Mouse (Mus musculus): ENCODE data around the gene 4933411K16Rik. TPM values are rescaled to one million over a fixed set of nuclear protein-coding genes. Genes with fewer than 3 reads are reported as not detected.

The 4933411K16Rik gene
- not detected in 2 replicates for polyA plus RNA-seq (2014; fragmentation: Nextera tagmentation; extraction: Ambion mirVana)

- ATAC-seq (replicated peaks; ENCODE audit: insufficient number of reproducible peaks, low FRiP score, low TSS enrichment): no peak
- Histone ChIP-seq H3K9ac (ENCODE audit: low read depth, low read length) (no peak within 1 kb of the TSS), H3K9me3 (replicated peaks; ENCODE audit: control insufficient read depth, low read length) (no peaks in the 10 kb centered on the region), H3K27ac (ENCODE audit: low read depth, low read length) (no peak within 1 kb of the TSS), H3K4me2 (no peak within 1 kb of the TSS), H3K36me3 (ENCODE audit: control insufficient read depth, insufficient read depth, low read length) (no peaks in the 10 kb centered on the region), H3K4me3 (ENCODE audit: low read depth, low read length) (no peak within 1 kb of the TSS), H3K4me1 (ENCODE audit: control insufficient read depth, insufficient read depth, low read length) (no peaks in the 10 kb centered on the region), H3K27me3 (ENCODE audit: control insufficient read depth, insufficient read depth, low read length) (no peaks in the 10 kb centered on the region)
- WGBS (ENCODE audit: insufficient replicate concordance): 59% methylated on average over 4 of the region's 4 CpGs
These were observed at the start of gene 4933411K16Rik for GRCm38 (mm10) chr19:42051948-42052347. TSS of gene 4933411K16Rik (plus strand) at chr19:42052248.

GRCm38 (mm10) chr19:42004258-42004657 lies 47.8 kb upstream of the 4933411K16Rik start:
- H3K4me1 ChIP-seq (ENCODE audit: control insufficient read depth, insufficient read depth, low read length): peaks cover 64% of the 10 kb centered on the region
- 34% methylated on average over 6 of the region's 6 CpGs for WGBS (ENCODE audit: insufficient replicate concordance)
- no peaks in the 10 kb centered on the region for H3K36me3 ChIP-seq (ENCODE audit: control insufficient read depth, insufficient read depth, low read length)

GRCm38 (mm10) chr19:42005616-42006015 lies 46.4 kb upstream of the 4933411K16Rik start:
- H3K4me3 ChIP-seq (ENCODE audit: low read depth, low read length): no peak overlapping the region
- no peaks in the 10 kb centered on the region for H3K27me3 ChIP-seq (ENCODE audit: control insufficient read depth, insufficient read depth, low read length)
- peaks cover 52% of the 10 kb centered on the region for H3K4me1 ChIP-seq (ENCODE audit: control insufficient read depth, insufficient read depth, low read length)
- H3K9ac ChIP-seq (ENCODE audit: low read depth, low read length): no peak overlapping the region
- H3K4me2 ChIP-seq: no peak overlapping the region
- 49% methylated on average over 3 of the region's 3 CpGs for WGBS (ENCODE audit: insufficient replicate concordance)
- no peak for ATAC-seq (replicated peaks; ENCODE audit: insufficient number of reproducible peaks, low FRiP score, low TSS enrichment)
- no peaks in the 10 kb centered on the region for H3K9me3 ChIP-seq (replicated peaks; ENCODE audit: control insufficient read depth, low read length)
- H3K36me3 ChIP-seq (ENCODE audit: control insufficient read depth, insufficient read depth, low read length): no peaks in the 10 kb centered on the region
- H3K27ac ChIP-seq (ENCODE audit: low read depth, low read length): no peak overlapping the region

More at GRCm38 (mm10) chr19:42004258-42004657, 47.8 kb upstream of the 4933411K16Rik start:
- Histone ChIP-seq H3K27ac (ENCODE audit: low read depth, low read length) (no peak overlapping the region), H3K4me2 (no peak overlapping the region), H3K27me3 (ENCODE audit: control insufficient read depth, insufficient read depth, low read length) (no peaks in the 10 kb centered on the region), H3K4me3 (ENCODE audit: low read depth, low read length) (no peak overlapping the region), H3K9ac (ENCODE audit: low read depth, low read length) (no peak overlapping the region), H3K9me3 (replicated peaks; ENCODE audit: control insufficient read depth, low read length) (no peaks in the 10 kb centered on the region)
- no peak for ATAC-seq (replicated peaks; ENCODE audit: insufficient number of reproducible peaks, low FRiP score, low TSS enrichment)

GRCm38 (mm10) chr19:42006568-42006967 lies 45.5 kb upstream of the 4933411K16Rik start:
- Histone ChIP-seq H3K4me2 (no peak overlapping the region), H3K27ac (ENCODE audit: low read depth, low read length) (no peak overlapping the region), H3K9ac (ENCODE audit: low read depth, low read length) (no peak overlapping the region), H3K9me3 (replicated peaks; ENCODE audit: control insufficient read depth, low read length) (no peaks in the 10 kb centered on the region), H3K4me1 (ENCODE audit: control insufficient read depth, insufficient read depth, low read length) (peaks cover 45% of the 10 kb centered on the region), H3K4me3 (ENCODE audit: low read depth, low read length) (no peak overlapping the region), H3K27me3 (ENCODE audit: control insufficient read depth, insufficient read depth, low read length) (no peaks in the 10 kb centered on the region), H3K36me3 (ENCODE audit: control insufficient read depth, insufficient read depth, low read length) (no peaks in the 10 kb centered on the region)
- ATAC-seq (replicated peaks; ENCODE audit: insufficient number of reproducible peaks, low FRiP score, low TSS enrichment): no peak
- WGBS (ENCODE audit: insufficient replicate concordance): 66% methylated on average over 8 of the region's 8 CpGs

- 47% methylated on average over 3 of the region's 3 CpGs for WGBS (ENCODE audit: insufficient replicate concordance)
- Histone ChIP-seq H3K4me2 (no peak overlapping the region), H3K27ac (ENCODE audit: low read depth, low read length) (peak overlapping the region; percentile 41; the same call in 1 of the 2 replicates), H3K9ac (ENCODE audit: low read depth, low read length) (no peak overlapping the region), H3K4me3 (ENCODE audit: low read depth, low read length) (no peak overlapping the region), H3K27me3 (ENCODE audit: control insufficient read depth, insufficient read depth, low read length) (no peaks in the 10 kb centered on the region), H3K4me1 (ENCODE audit: control insufficient read depth, insufficient read depth, low read length) (peaks cover 45% of the 10 kb centered on the region), H3K36me3 (ENCODE audit: control insufficient read depth, insufficient read depth, low read length) (no peaks in the 10 kb centered on the region), H3K9me3 (replicated peaks; ENCODE audit: control insufficient read depth, low read length) (no peaks in the 10 kb centered on the region)
- ATAC-seq (replicated peaks; ENCODE audit: insufficient number of reproducible peaks, low FRiP score, low TSS enrichment): no peak
These were observed 43.5 kb upstream of the 4933411K16Rik start for GRCm38 (mm10) chr19:42008586-42008985.

GRCm38 (mm10) chr19:42009067-42009466 lies 43.0 kb upstream of the 4933411K16Rik start:
- WGBS (ENCODE audit: insufficient replicate concordance): 64% methylated on average over 7 of the region's 7 CpGs
- Histone ChIP-seq H3K4me1 (ENCODE audit: control insufficient read depth, insufficient read depth, low read length) (peaks cover 43% of the 10 kb centered on the region), H3K9me3 (replicated peaks; ENCODE audit: control insufficient read depth, low read length) (no peaks in the 10 kb centered on the region), H3K27ac (ENCODE audit: low read depth, low read length) (peak overlapping the region; percentile 41; the same call in 1 of the 2 replicates), H3K4me3 (ENCODE audit: low read depth, low read length) (no peak overlapping the region), H3K4me2 (no peak overlapping the region), H3K36me3 (ENCODE audit: control insufficient read depth, insufficient read depth, low read length) (no peaks in the 10 kb centered on the region), H3K27me3 (ENCODE audit: control insufficient read depth, insufficient read depth, low read length) (no peaks in the 10 kb centered on the region), H3K9ac (ENCODE audit: low read depth, low read length) (no peak overlapping the region)
- no peak for ATAC-seq (replicated peaks; ENCODE audit: insufficient number of reproducible peaks, low FRiP score, low TSS enrichment)

GRCm38 (mm10) chr19:42010436-42010835 lies 41.6 kb upstream of the 4933411K16Rik start:
- ATAC-seq (replicated peaks; ENCODE audit: insufficient number of reproducible peaks, low FRiP score, low TSS enrichment): no peak
- H3K4me2 ChIP-seq: no peak overlapping the region
- H3K9me3 ChIP-seq (replicated peaks; ENCODE audit: control insufficient read depth, low read length): no peaks in the 10 kb centered on the region
- no peaks in the 10 kb centered on the region for H3K27me3 ChIP-seq (ENCODE audit: control insufficient read depth, insufficient read depth, low read length)
- no peak overlapping the region for H3K27ac ChIP-seq (ENCODE audit: low read depth, low read length)
- 74% methylated on average over 4 of the region's 4 CpGs for WGBS (ENCODE audit: insufficient replicate concordance)
- no peak overlapping the region for H3K4me3 ChIP-seq (ENCODE audit: low read depth, low read length)
- no peaks in the 10 kb centered on the region for H3K36me3 ChIP-seq (ENCODE audit: control insufficient read depth, insufficient read depth, low read length)
- no peak overlapping the region for H3K9ac ChIP-seq (ENCODE audit: low read depth, low read length)
- peaks cover 34% of the 10 kb centered on the region for H3K4me1 ChIP-seq (ENCODE audit: control insufficient read depth, insufficient read depth, low read length)

- Histone ChIP-seq H3K27ac (ENCODE audit: low read depth, low read length) (no peak overlapping the region), H3K4me3 (ENCODE audit: low read depth, low read length) (no peak overlapping the region), H3K4me1 (ENCODE audit: control insufficient read depth, insufficient read depth, low read length) (peaks cover 27% of the 10 kb centered on the region), H3K4me2 (no peak overlapping the region), H3K9me3 (replicated peaks; ENCODE audit: control insufficient read depth, low read length) (no peaks in the 10 kb centered on the region), H3K36me3 (ENCODE audit: control insufficient read depth, insufficient read depth, low read length) (no peaks in the 10 kb centered on the region), H3K9ac (ENCODE audit: low read depth, low read length) (no peak overlapping the region), H3K27me3 (ENCODE audit: control insufficient read depth, insufficient read depth, low read length) (no peaks in the 10 kb centered on the region)
- ATAC-seq (replicated peaks; ENCODE audit: insufficient number of reproducible peaks, low FRiP score, low TSS enrichment): no peak
- WGBS (ENCODE audit: insufficient replicate concordance): 79% methylated on average over 7 of the region's 7 CpGs
These were observed 40.9 kb upstream of the 4933411K16Rik start for GRCm38 (mm10) chr19:42011123-42011522.

- Histone ChIP-seq H3K27me3 (ENCODE audit: control insufficient read depth, insufficient read depth, low read length) (no peaks in the 10 kb centered on the region), H3K4me3 (ENCODE audit: low read depth, low read length) (no peak overlapping the region), H3K4me1 (ENCODE audit: control insufficient read depth, insufficient read depth, low read length) (peaks cover 9% of the 10 kb centered on the region; the same call in 1 of the 2 replicates), H3K9me3 (replicated peaks; ENCODE audit: control insufficient read depth, low read length) (no peaks in the 10 kb centered on the region), H3K9ac (ENCODE audit: low read depth, low read length) (no peak overlapping the region), H3K27ac (ENCODE audit: low read depth, low read length) (no peak overlapping the region), H3K4me2 (no peak overlapping the region), H3K36me3 (ENCODE audit: control insufficient read depth, insufficient read depth, low read length) (no peaks in the 10 kb centered on the region)
- no peak for ATAC-seq (replicated peaks; ENCODE audit: insufficient number of reproducible peaks, low FRiP score, low TSS enrichment)
- WGBS (ENCODE audit: insufficient replicate concordance): 76% methylated on average over 3 of the region's 3 CpGs
These were observed 37.7 kb upstream of the 4933411K16Rik start for GRCm38 (mm10) chr19:42014231-42014825.
